Mouse (Mus musculus) heart, postnatal 0 days (tissue): ENCODE results near the gene Teddm1b.

ENCODE experiments used
- CTCF ChIP-seq: IDR thresholded peaks from 2 replicates; pipeline ENCODE4 v1.5.1; 2016; ENCODE audit warnings: antibody characterized with exemption, control low read depth, low read depth
- EP300 ChIP-seq: IDR thresholded peaks from 2 replicates; pipeline ENCODE4 v1.6.1; 2016; ENCODE audit warnings: antibody characterized with exemption, low read depth

DNA sequence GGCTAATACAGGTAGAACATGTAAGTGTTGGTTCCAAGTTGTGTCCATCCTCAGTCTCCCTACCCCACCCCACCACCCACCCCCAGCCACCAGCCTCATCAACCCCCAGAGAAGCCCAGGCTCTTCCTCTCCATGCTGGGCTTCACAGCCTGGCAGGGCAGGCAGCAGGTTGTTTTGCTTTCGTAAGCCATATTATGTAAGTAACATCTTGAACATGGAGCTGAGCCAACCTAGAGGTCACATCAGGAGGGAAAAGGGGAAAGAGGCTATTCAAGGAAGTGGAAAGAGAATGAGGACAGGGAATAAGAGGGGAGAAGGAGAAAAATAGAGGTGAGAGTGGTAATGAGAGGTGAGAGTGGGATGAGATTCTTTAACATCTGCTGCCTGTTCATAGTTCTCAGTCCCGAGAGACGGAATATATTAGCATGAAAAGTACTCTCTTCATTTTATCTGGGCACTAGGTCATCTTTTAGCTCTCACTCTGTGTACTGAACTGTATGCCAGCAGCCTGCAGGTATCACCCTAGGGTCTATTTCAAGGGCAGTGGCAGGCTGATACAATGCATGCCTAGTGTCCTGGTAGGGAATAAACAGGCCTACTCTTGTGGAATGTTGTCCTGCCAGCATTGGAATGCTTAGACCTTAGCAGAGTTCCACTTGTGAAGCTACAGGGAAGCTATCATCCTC lies 44.5 kb downstream of the Teddm1b start:
- no peak for TF ChIP-seq CTCF
- TF ChIP-seq EP300 = peak; percentile 49; the same call in 1 of the 2 replicates
